Mouse (Mus musculus) midbrain, embryonic 14.5 days (tissue): Measurements from ENCODE around the gene Ivd. TPM values are rescaled to one million over a fixed set of nuclear protein-coding genes. Genes with fewer than 3 reads are reported as not detected.

Experiments used
- ATAC-seq: fragments of 200-750 bp; cut with Nextera tagmentation; 2 replicates; pipeline ENCODE4 v1.8.0; 2017; ENCODE audit warnings: moderate number of reproducible peaks, moderate library complexity; ENCODE audit not compliant: low FRiP score, low TSS enrichment
- DNase-seq: peaks from one replicate; pipeline ENCODE4 v3.0.0-alpha.2; 2015
- H3K27ac ChIP-seq: fragments of 300-500 bp; sonication (generic); replicated peaks from 2 replicates; pipeline ENCODE4 v1.5.1; 2014; ENCODE audit warnings: mild to moderate bottlenecking, low read depth, low read length, moderate library complexity
- H3K27me3 ChIP-seq: fragments of 300-500 bp; sonication (generic); 2 replicates; pipeline ENCODE4 v1.6.1; 2014; ENCODE audit warnings: low read length, control low read depth, mixed read lengths; ENCODE audit not compliant: control insufficient read depth, insufficient read depth
- H3K36me3 ChIP-seq: fragments of 300-500 bp; sonication (generic); 2 replicates; pipeline ENCODE4 v1.6.1; 2014; ENCODE audit warnings: low read length, control low read depth; ENCODE audit not compliant: control insufficient read depth, insufficient read depth
- H3K4me1 ChIP-seq: fragments of 300-500 bp; sonication (generic); 2 replicates; pipeline ENCODE4 v1.6.1; 2014; ENCODE audit warnings: mild to moderate bottlenecking, antibody characterized with exemption, low read length, control low read depth; ENCODE audit not compliant: control insufficient read depth, insufficient read depth
- H3K4me2 ChIP-seq: fragments of 300-500 bp; sonication (generic); 2 replicates; pipeline ENCODE4 v1.6.1; 2014; ENCODE audit warnings: mild to moderate bottlenecking, low read length, moderate library complexity
- H3K4me3 ChIP-seq: fragments of 300-500 bp; sonication (generic); replicated peaks from 2 replicates; pipeline ENCODE4 v1.5.1; 2014; ENCODE audit warnings: low read depth, low read length
- H3K9ac ChIP-seq: fragments of 300-500 bp; sonication (generic); replicated peaks from 2 replicates; pipeline ENCODE4 v1.6.1; 2014; ENCODE audit warnings: mild to moderate bottlenecking, low read length, moderate library complexity
- H3K9me3 ChIP-seq: fragments of 300-500 bp; sonication (generic); 2 replicates; pipeline ENCODE4 v1.6.1; 2016; ENCODE audit warnings: low read length, control low read depth, mixed read lengths; ENCODE audit not compliant: control insufficient read depth
- whole genome bisulfite sequencing: fragments of 180-500 bp; shearing (Covaris S2); extraction: QIAGEN DNeasy Blood & Tissue Kit; methylation state at CpG from one replicate; pipeline ENCODE4 v1.1.7; 2014; 5-methylcytosine and 5-hydroxymethylcytosine counted together
- polyA plus RNA-seq: library from polyadenylated mRNA; unstranded; fragments of >200 nt; fragmentation: Nextera tagmentation; extraction: Ambion mirVana; gene quantifications from 2 replicates; pipeline ENCODE4 v1.2.1, GENCODE M21; 2014

The Ivd gene
- polyA plus RNA-seq, 1 experiment from 2014 or later, result 33.8 TPM

DNA sequence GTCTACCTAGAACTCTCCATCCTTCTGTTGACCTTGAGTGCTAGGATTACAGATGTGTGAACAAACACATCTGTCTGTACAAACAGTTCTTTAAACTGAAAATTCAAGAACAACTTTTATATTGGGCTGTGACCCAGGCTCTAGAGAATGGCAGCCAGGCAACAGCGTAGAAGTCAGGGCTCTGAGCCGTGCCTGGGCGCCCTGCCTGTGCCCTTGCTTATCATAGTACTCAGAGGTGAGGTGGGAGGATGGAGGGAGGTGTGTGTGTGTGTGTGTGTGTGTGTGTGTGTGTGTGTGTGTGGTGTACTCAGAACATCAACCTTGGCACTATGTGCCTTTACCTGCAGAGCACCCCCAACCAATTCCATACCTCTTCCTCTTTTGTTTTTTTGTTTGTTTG lies 46.0 kb downstream of the Ivd start:
- Histone ChIP-seq H3K36me3 (no peaks in the 10 kb centered on the region), H3K27ac (no peak overlapping the region), H3K4me2 (no peak overlapping the region), H3K9me3 (no peaks in the 10 kb centered on the region), H3K27me3 (no peaks in the 10 kb centered on the region), H3K4me1 (peaks cover 33% of the 10 kb centered on the region), H3K9ac (no peak overlapping the region), H3K4me3 (no peak overlapping the region)
- DNase-seq, result no peak
- ATAC-seq, result no peak
- 90% methylated on average over 3 of the region's 3 CpGs for WGBS

DNA sequence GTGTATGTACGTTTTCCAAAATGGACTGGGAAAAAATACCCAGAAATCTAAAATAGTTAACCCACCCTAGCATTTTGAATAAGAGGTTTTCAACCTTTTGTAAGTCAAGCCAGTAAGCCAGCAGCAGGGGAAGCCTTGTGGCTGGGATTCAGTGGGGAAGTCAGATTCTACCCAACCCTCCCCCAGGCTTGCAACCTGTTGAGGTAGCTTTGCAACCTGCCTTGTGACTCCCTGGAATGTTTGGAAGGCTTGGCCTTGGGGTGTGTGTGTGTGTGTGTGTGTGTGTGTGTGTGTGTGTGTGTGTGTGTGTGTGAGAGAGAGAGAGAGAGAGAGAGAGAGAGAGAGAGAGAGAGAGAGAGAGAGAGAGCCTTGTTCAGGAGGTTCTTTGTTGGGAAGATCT lies 47.4 kb downstream of the Ivd start:
- Histone ChIP-seq H3K9me3 (no peaks in the 10 kb centered on the region), H3K27me3 (no peaks in the 10 kb centered on the region), H3K9ac (no peak overlapping the region), H3K36me3 (no peaks in the 10 kb centered on the region), H3K4me3 (no peak overlapping the region), H3K27ac (no peak overlapping the region), H3K4me1 (peaks cover 33% of the 10 kb centered on the region), H3K4me2 (no peak overlapping the region)
- no peak for ATAC-seq
- no peak for DNase-seq
- 49% methylated on average over 1 of the region's 1 CpGs for WGBS

DNA sequence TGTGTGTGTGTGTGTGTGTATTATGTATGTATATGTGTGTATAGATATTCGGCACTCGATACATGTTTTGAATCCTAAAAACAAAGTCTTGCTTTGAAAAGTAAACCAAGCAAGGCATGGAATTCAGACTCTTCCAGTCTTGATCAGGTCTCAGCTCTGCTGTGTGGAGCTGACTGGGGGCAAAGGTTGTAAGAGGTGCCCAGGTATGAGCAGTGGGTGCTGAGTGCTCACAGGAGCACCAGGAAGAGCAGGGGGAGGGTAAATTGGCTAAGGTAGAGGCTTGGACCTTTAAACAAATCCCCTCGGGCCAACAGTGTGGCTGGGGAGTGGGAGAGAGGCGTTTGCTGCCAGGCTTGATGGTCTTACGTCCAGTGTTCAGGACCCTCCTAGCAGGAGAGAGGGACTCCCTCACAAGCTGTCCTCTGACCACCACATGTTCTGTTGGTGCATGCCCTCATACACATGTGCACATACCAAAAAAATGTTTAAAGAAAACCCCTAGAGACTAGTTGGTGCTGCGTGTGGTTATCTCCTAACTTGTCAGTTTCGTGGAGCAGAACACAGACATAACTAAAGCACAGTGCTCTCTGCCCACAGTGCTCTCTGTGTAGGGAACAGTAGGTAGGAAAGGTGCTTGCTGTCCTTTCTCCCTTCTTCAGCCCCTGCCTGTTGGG lies 49.0 kb downstream of the Ivd start:
- Histone ChIP-seq H3K27ac (no peak overlapping the region), H3K27me3 (no peaks in the 10 kb centered on the region), H3K9ac (no peak overlapping the region), H3K4me1 (peaks cover 26% of the 10 kb centered on the region), H3K4me3 (no peak overlapping the region), H3K4me2 (no peak overlapping the region), H3K9me3 (no peaks in the 10 kb centered on the region), H3K36me3 (no peaks in the 10 kb centered on the region)
- ATAC-seq (no peak), DNase-seq (no peak)
- 83% methylated on average over 7 of the region's 7 CpGs for WGBS

DNA sequence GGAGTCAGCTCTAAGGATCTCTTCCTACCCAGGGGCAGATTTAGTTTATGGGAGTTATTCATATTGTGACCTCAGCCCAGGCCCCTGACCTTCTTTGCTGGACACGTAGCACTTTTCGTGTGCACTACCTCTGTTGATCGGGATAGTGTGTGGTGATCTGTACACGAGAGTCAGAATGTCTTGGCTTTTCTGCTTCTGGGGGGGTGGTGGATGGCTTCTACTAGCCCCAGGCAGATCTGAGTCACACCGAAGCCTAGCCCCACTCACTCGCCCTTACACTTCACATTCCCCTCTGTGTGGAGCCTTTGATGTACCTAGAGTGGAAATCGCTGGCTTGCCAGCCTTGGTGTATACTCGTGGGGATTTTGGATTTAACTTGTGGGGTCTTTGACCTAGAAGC lies 51.0 kb downstream of the Ivd start:
- Histone ChIP-seq H3K9me3 (no peaks in the 10 kb centered on the region), H3K36me3 (peaks cover 18% of the 10 kb centered on the region), H3K9ac (no peak overlapping the region), H3K27ac (no peak overlapping the region), H3K4me1 (peaks cover 26% of the 10 kb centered on the region), H3K4me2 (no peak overlapping the region), H3K27me3 (no peaks in the 10 kb centered on the region), H3K4me3 (no peak overlapping the region)
- DNase-seq (no peak), ATAC-seq (no peak)
- 71% methylated on average over 8 of the region's 8 CpGs for WGBS

DNA sequence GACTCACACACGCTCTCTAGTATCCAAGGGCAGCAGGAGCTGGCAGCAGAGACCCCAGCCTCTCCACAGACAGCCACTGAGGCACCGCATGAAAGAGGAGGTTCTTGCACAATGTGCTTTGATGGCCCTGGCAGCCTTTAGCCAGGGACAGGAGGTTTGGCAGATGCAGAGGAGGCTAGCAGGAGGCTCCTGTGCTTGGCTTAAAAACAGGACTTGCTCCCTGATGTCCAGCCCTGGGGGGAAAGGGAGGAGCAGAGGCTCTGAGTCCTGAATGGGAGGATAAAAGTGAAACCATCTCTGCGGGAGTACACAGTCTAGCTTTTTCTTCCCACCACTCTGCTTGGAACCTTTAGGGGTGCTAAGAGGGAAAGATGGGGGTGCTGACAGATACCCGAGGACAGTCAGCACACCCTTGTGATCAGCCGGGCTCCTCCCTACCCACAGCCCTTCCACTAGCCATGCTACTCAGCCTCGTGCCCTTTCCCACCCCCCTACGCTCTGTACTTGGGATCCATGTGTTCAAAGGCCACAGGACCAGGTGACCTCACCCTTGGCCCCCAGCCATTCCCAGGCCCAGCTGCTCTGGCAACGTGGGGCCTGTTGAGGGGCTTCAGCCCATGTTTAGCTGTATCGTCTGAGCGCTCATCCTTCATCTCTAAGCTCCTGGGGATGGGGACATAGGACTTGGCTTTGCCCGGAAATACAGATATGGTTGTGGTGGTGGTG lies 52.0 kb downstream of the Ivd start:
- WGBS, result 57% methylated on average over 11 of the region's 11 CpGs
- ATAC-seq (no peak), DNase-seq (no peak)
- Histone ChIP-seq H3K27me3 (no peaks in the 10 kb centered on the region), H3K27ac (no peak overlapping the region; the same call in 1 of the 2 replicates), H3K4me1 (peaks cover 26% of the 10 kb centered on the region), H3K4me2 (no peak overlapping the region), H3K9ac (no peak overlapping the region), H3K9me3 (no peaks in the 10 kb centered on the region), H3K36me3 (peaks cover 28% of the 10 kb centered on the region), H3K4me3 (no peak overlapping the region)

DNA sequence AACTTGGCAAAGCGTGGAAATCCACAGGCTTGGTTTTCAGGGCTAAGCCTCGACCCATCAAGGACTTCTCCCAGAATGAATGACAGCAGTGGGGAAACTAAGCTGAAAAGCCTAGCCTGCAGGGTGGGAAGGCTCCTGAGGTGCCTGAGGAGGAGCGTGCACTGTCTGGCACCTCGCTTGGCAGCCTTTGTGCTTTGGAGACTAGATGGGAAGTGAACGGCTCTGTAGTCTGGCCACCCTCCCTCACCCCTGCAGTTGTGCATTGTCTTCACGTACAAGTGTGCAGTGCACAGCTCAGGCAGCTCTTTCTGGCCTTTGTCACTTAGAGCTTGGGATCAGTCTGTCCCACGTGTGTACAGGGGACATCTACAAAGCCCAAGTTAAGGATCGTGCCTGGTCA lies 52.9 kb downstream of the Ivd start:
- H3K27ac ChIP-seq, result peak overlapping the region; percentile 14
- H3K9ac ChIP-seq, result no peak overlapping the region
- H3K4me3 ChIP-seq, result no peak overlapping the region
- WGBS, result 14% methylated on average over 8 of the region's 8 CpGs
- no peak overlapping the region for H3K4me2 ChIP-seq
- H3K27me3 ChIP-seq, result no peaks in the 10 kb centered on the region
- peaks cover 26% of the 10 kb centered on the region for H3K4me1 ChIP-seq
- ATAC-seq, result no peak
- peaks cover 36% of the 10 kb centered on the region for H3K36me3 ChIP-seq
- DNase-seq, result peak; percentile 26
- H3K9me3 ChIP-seq, result no peaks in the 10 kb centered on the region

DNA sequence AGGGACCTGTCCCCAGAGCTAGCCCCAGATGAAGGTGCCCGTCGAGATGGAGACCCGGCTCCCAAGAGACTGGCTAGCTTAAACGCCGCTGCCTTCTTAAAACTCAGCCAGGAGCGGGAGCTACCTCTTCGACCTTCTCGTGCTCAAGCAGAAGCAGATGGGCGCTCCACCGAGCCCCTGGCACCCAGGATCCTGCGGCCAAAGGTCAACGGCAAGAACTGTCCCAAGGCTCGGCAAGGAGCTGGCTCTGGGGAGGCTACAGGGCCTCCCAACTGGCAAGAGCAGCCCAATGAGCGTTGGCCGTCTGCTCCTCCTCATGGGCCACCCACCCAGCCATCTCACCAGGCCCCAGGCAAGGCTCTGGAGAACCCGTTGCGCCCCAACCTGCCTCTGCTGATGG lies 54.7 kb downstream of the Ivd start:
- H3K4me3 ChIP-seq, result no peak overlapping the region

DNA sequence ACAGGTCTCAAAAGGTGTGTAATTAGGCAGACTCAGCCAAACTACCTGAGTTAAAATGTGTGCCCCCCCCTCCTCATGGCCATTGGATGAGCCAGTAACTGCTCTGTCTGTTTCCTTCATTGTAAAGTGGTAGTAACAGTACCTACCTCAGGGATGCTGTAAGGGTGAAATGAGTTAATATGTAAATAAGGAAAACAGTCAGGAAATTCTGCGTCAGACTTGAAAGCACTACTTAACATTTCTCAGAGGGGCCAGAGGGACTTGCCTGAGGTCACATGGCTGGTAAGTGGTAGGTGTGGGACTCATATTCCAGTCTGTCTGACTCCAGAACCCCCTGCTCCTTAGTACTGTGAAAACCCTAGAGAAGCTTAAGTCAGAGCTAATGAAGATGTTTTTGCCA lies 56.8 kb downstream of the Ivd start:
- no peak for ATAC-seq
- Histone ChIP-seq H3K36me3 (peaks cover 73% of the 10 kb centered on the region), H3K4me3 (no peak overlapping the region), H3K9me3 (no peaks in the 10 kb centered on the region), H3K27me3 (no peaks in the 10 kb centered on the region), H3K27ac (no peak overlapping the region), H3K4me2 (no peak overlapping the region), H3K9ac (no peak overlapping the region), H3K4me1 (peaks cover 13% of the 10 kb centered on the region)
- no peak for DNase-seq
- WGBS, result 54% methylated on average over 1 of the region's 1 CpGs

More for the DNA sequence above, 54.7 kb downstream of the Ivd start:
- no peaks in the 10 kb centered on the region for H3K9me3 ChIP-seq
- no peak overlapping the region for H3K4me2 ChIP-seq
- H3K9ac ChIP-seq, result no peak overlapping the region
- 91% methylated on average over 17 of the region's 17 CpGs for WGBS
- DNase-seq (no peak), ATAC-seq (no peak)
- H3K4me1 ChIP-seq, result peaks cover 26% of the 10 kb centered on the region
- no peaks in the 10 kb centered on the region for H3K27me3 ChIP-seq
- peaks cover 52% of the 10 kb centered on the region for H3K36me3 ChIP-seq
- H3K27ac ChIP-seq, result no peak overlapping the region

DNA sequence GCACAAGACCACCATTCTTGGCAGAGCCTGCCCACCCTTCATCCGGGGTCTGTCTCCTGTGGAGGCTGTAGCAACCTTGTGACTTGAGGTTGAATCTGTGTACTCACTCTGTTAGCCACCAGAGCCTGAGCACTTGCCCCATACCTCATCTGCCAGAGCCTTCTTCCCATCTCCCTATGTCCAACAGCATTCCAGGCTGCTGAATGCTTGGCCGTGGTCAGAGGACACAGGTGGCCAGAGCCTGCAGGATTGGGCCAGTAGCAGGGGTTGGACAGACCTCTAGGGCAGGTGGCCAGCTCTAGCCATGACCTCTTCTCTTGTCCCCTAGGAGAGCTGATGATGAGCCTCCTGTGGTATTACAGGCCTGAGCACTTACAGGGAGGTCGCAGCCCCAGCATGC lies 58.7 kb downstream of the Ivd start:
- Histone ChIP-seq H3K4me1 (peaks cover under 1% of the 10 kb centered on the region; the same call in 1 of the 2 replicates), H3K9me3 (no peaks in the 10 kb centered on the region), H3K36me3 (peaks cover 78% of the 10 kb centered on the region), H3K4me2 (no peak overlapping the region), H3K9ac (no peak overlapping the region), H3K27me3 (no peaks in the 10 kb centered on the region), H3K4me3 (no peak overlapping the region), H3K27ac (no peak overlapping the region)
- DNase-seq (no peak), ATAC-seq (no peak)
- 88% methylated on average over 3 of the region's 3 CpGs for WGBS
